20 mouse cellular contexts compared by ENCODE assay signal in genomic region chr7:125504618-125505017, GRCm38 (mm10). TPM values are rescaled to one million over a fixed set of nuclear protein-coding genes. Genes with fewer than 3 reads are reported as not detected.
DNase-seq lines count a peak whose midpoint lies in the region.
"Had no signal": no experiment of that assay in that cellular context is flagged by ENCODE, and none has a peak within 500 bp of the region (broad histone marks: within the 10 kb centered on the region; RNA-seq: fewer than 3 reads in every experiment).

No protein-coding gene starts in this region.

- intact Hi-C loops in left cerebral cortex, postnatal 14 days (cut with DNase I) = no loop called here
- intact Hi-C loops in left cerebral cortex, postnatal 4 days (cut with DNase I) = no loop called here
- intact Hi-C loops in left cerebral cortex, postnatal 25 days (cut with DNase I) = no loop called here

- DNase-seq in layer of hippocampus, adult 18-20 months (ENCODE audit: low spot score in 2 of 2) = peak; percentile 32 to 59
- DNase-seq in layer of hippocampus, postnatal 25 days (ENCODE audit: extremely low spot score in 1 of 2, low spot score in 1 of 2) = no peak
- peak; percentile 28 to 36 for DNase-seq in left cerebral cortex, postnatal 14 days (ENCODE audit: low spot score in 2 of 2)
- no peak for DNase-seq in left cerebral cortex, postnatal 4 days
- peak; percentile 30 to 86 for DNase-seq in left cerebral cortex, postnatal 25 days (ENCODE audit: low spot score in 2 of 2)
- DNase-seq in right cerebral cortex, postnatal 25 days = peak; percentile 62
- DNase-seq in thymus, postnatal 36 days = no peak
- no peak for DNase-seq in cerebellum, adult 11-12 months
- DNase-seq: adrenal gland, adult 2 months; adrenal gland, postnatal 36 days; B cell, adult 2 months; cerebellum, adult 8-10 months; cerebellum, postnatal 25 days; forebrain, postnatal 0 days; gastrocnemius, postnatal 10 days; heart, postnatal 14 days; kidney, adult 11 months; kidney, postnatal 25 days; liver, postnatal 0 days; lung, postnatal 36 days had no signal

RNA-seq across cellular contexts. Expression of gene Nsmce1, which starts 13.2 kb away (rescaled TPM):
- 10 to 100 TPM; 14.2 to 15.9 TPM for total RNA-seq in layer of hippocampus, adult 18-20 months (2021)
- 10 to 100 TPM; 16.6 to 18.1 TPM for total RNA-seq in layer of hippocampus, postnatal 25 days (2021)
- 10 to 100 TPM; 15.8 to 19.2 TPM for total RNA-seq in left cerebral cortex, postnatal 14 days (2021)
- total RNA-seq in left cerebral cortex, postnatal 4 days (2021) = 10 to 100 TPM; 31.0 to 33.3 TPM
- total RNA-seq in left cerebral cortex, postnatal 25 days (2021) = 10 to 100 TPM; 12.8 to 13.4 TPM

RNA-seq across cellular contexts. Expression of gene Il4ra, which starts 47.3 kb away (rescaled TPM):
- 1 to 10 TPM; 4.0 to 4.7 TPM for total RNA-seq in layer of hippocampus, adult 18-20 months (2021)
- 1 to 10 TPM; 3.7 to 4.6 TPM for total RNA-seq in layer of hippocampus, postnatal 25 days (2021)
- total RNA-seq in left cerebral cortex, postnatal 14 days (2021) = 1 to 10 TPM; 5.0 to 6.5 TPM
- total RNA-seq in left cerebral cortex, postnatal 4 days (2021) = 1 to 10 TPM; 5.0 to 6.3 TPM
- total RNA-seq in left cerebral cortex, postnatal 25 days (2021) = 1 to 10 TPM; 6.1 to 7.1 TPM

Comparison
In these comparisons a context has a peak if more than half of its experiments do, and no peak if none do; other contexts are left out.
1. DNase-seq: peak in layer of hippocampus, adult 18-20 months (2 of 2), left cerebral cortex, postnatal 14 days (2 of 2), left cerebral cortex, postnatal 25 days (2 of 2) and right cerebral cortex, postnatal 25 days (single experiment); none in layer of hippocampus, postnatal 25 days (0 of 2), left cerebral cortex, postnatal 4 days (single experiment), thymus, postnatal 36 days (0 of 2) and cerebellum, adult 11-12 months (single experiment).